8 mouse cellular contexts compared by ENCODE assay signal in the genomic region with DNA sequence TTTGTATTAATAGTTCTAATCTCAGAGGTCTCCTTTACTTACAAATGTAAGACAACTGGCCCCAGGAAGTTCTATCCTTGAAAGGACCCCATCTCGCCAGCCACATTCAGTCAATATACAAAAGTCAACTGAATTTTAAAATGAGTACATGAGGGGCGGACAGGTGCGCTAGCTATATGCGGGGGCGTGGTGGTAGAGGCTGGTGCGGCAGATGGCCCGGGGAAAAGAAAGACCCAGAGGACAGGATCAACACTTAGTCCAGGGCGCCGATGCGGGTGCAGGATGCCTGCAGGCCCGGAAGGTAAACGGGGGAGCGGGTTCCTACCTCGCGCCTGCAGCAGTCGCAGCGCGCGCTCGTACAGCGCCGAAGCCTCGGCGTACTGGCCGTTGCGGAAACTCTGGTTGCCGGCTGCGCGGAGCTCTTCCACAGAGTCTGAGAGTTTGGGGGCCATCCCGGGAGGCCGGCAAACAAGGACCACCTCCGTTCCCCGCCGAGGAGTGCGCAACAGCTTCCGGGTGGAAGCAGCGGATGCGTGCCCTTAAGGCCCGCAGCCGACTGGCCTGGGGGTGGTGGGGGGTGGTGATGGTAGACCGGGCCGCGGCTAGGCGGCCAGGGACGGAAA. TPM values are rescaled to one million over a fixed set of nuclear protein-coding genes. Genes with fewer than 3 reads are reported as not detected.
DNase-seq lines count a peak whose midpoint lies in the region; ATAC-seq lines count a peak whose summit lies in the region.

A gene (plus strand): TSS at position 181 of the 623 bp plus-strand sequence.

- H3K27me3 ChIP-seq in heart, embryonic 12.5 days (replicated peaks): no peaks in the 10 kb centered on the region

- peak within 1 kb of the TSS; percentile 91 for H3K9ac ChIP-seq in heart, embryonic 12.5 days

- peaks cover 17% of the 10 kb centered on the region for H3K36me3 ChIP-seq in heart, embryonic 12.5 days

- peaks cover 27% of the 10 kb centered on the region for H3K4me1 ChIP-seq in heart, embryonic 12.5 days (replicated peaks)

- ATAC-seq in frontal cortex, adult (ENCODE audit: low TSS enrichment): peak; percentile 38
- peak; percentile 22 for ATAC-seq in heart, embryonic 12.5 days (ENCODE audit: insufficient number of reproducible peaks, low FRiP score)
- ATAC-seq in megakaryocyte-erythroid progenitor cell, adult 5-6 weeks (replicated peaks; ENCODE audit: low FRiP score, low TSS enrichment, poor library complexity, severe bottlenecking): 0 out of 2 replicates have a peak, but pooled peaks have one; percentile 3

- H3K4me3 ChIP-seq in heart, embryonic 12.5 days: peak within 1 kb of the TSS; percentile 93

- H3K4me2 ChIP-seq in heart, embryonic 12.5 days: peak within 1 kb of the TSS; percentile 78

- no peak for DNase-seq in frontal cortex, postnatal 14 days (ENCODE audit: low spot score in 2 of 2)
- DNase-seq in CD4-positive helper T cell, adult 2 months (ENCODE audit: low read depth, low spot score): peak; percentile 69
- DNase-seq in c-Kit-positive CD71-positive TER-119-negative erythroid progenitor cells, embryonic 14.5 days (ENCODE audit: low read depth): peak; percentile 24
- no peak for DNase-seq in layer of hippocampus, postnatal 10 days (ENCODE audit: low spot score in 2 of 2)
- DNase-seq in adipocyte (ENCODE audit: low spot score): no peak

- no peaks in the 10 kb centered on the region for H3K9me3 ChIP-seq in heart, embryonic 12.5 days (replicated peaks)

- peak within 1 kb of the TSS; percentile 75 for H3K27ac ChIP-seq in heart, embryonic 12.5 days (ENCODE audit: poor library complexity, severe bottlenecking)

- under 1% methylated on average over 45 of the region's 45 CpGs for WGBS in heart, embryonic 12.5 days

RNA-seq across cellular contexts. Expression of the gene that starts here (rescaled TPM):
- polyA plus RNA-seq in heart, embryonic 12.5 days (2016; fragmentation: Nextera tagmentation; extraction: Ambion mirVana): 22.1 and 23.4 TPM in 2 replicates
- 10 to 100 TPM; 36.7 to 41.4 TPM for total RNA-seq in layer of hippocampus, postnatal 10 days (2021)
- 72.5 and 74.3 TPM in 2 replicates for total RNA-seq in megakaryocyte-erythroid progenitor cell, adult 5-6 weeks (2014; fragmentation: Nextera tagmentation)
- total RNA-seq in megakaryocyte-erythroid progenitor cell, adult 5-6 weeks (2017): 76.5 and 137 TPM in 2 replicates

Comparison
In these comparisons a context has a peak if more than half of its experiments do, and no peak if none do; other contexts are left out.
1. DNase-seq: peak in CD4-positive helper T cell, adult 2 months (single experiment) and c-Kit-positive CD71-positive TER-119-negative erythroid progenitor cells, embryonic 14.5 days (single experiment); none in frontal cortex, postnatal 14 days (0 of 2), layer of hippocampus, postnatal 10 days (0 of 2) and adipocyte (single experiment).
2. Peak in every context shown above with its lines, with median percentiles within 50 percentile points of each other: ATAC-seq.